Mouse (Mus musculus): ENCODE measurements around the gene Bicdl1.

DNA sequence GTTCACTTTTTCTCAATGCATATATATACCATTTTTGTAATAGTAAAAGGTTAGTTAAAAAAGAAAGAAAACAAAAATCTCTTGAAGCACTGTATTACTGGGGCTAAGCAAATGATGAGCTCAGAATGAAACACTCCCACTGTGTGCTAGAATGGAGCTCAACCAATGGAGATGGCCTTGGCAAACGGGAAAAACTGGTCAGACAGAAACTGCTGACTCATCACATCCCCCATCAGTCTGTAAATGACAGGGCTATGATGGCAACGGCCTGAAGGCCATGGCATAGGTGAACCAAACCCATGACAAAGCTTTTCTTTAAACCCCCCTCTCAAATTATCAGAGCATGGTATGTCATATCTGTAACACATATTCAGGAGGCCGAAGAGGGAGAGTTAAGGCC is 29.4 kb downstream of the Bicdl1 start:
- no peak for TF ChIP-seq CTCF (IDR thresholded peaks at IDR 0.05; ENCODE audit: extremely low read depth, insufficient read length, insufficient replicate concordance, low read depth, low read length)
- TF ChIP-seq POLR2A (IDR thresholded peaks at IDR 0.05; ENCODE audit: low read depth, low read length) = no peak
